Mouse (Mus musculus) ES-Bruce4 (cell line): Measurements from ENCODE around the gene Noto.
A peak's percentile ranks its signal among the peaks of the same experiment; 100 is the strongest.

Source experiments
- CTCF ChIP-seq: IDR thresholded peaks from one replicate; pipeline ENCODE4 v1.8.1; 2011; ENCODE audit warnings: low read depth, low read length
- EP300 ChIP-seq: IDR thresholded peaks from 2 replicates; pipeline ENCODE4 v1.6.1; 2011; ENCODE audit warnings: low read depth, low read length; ENCODE audit not compliant: insufficient read depth
- POLR2A ChIP-seq: IDR thresholded peaks from one replicate; pipeline ENCODE4 v1.8.1; 2011; ENCODE audit warnings: low read length; ENCODE audit not compliant: insufficient read depth

- TF ChIP-seq EP300 (no peak), CTCF (peak; percentile 92), POLR2A (no peak)
These were observed 53.8 kb downstream of the Noto start for GRCm38 (mm10) chr6:85477366-85477917.
